Mouse (Mus musculus) retina, embryonic 14.5 days (tissue): ENCODE data around the gene Arl15.

Source experiments
- DNase-seq: peaks from one replicate; pipeline ENCODE4 v3.0.0-alpha.2; 2015; ENCODE audit warnings: low spot score

Gene Arl15

DNA sequence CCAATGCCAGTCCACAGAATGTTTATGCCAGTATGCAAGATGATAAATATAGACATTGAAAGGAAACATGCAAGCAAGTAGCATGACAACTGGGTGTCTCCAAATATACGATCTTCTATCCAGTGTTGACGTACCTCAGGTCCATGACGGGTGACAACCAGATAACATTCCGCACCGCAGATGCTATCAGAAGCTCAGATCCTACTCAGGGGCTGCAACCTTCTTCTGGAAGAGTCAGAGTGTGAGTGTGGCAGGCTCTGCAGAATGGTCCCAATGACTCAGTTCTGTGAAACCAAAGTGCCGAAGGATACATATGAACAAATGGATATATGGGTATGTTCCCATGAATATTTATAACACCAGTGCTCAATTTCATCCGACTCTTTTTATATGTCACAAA, 313.2 kb downstream of the Arl15 start:
- no peak for DNase-seq

DNA sequence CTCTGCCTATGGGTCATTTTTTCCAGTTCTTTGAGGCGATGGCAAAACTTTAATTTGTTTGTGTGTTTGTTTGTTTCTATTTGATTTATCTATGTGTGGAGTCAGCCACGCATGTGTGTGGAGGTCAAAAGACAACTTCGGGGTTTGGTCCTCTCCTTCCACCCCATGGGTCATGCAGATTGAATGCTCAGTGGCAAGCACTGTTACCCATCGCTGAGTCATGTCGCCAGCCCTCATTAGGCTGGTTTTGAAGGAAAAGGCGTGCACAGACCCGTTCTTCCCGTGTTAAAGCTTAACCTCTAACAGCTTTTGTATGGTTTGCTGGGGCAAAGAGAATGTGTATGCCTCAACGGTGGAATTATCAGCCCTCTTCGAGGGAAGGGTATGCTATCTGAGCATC, 315.1 kb downstream of the Arl15 start:
- no peak for DNase-seq

DNA sequence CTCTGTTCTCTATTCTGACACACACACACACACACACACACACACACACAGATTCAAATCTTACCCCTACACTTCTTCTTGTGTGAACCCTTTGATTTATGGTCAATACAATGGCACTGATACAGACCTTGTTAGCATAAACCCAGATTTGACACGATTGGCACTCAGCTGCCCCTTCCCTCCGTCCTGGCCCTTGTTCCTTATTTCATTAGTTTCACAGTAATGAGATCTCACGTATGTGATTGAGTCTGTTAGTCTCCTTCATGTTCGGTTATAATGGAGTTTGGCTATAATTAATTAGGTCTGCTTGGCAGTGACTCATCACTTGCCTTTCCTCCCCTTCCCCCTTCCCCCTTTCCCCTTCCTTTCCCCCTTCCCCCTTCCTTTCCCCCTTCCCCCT, 315.5 kb downstream of the Arl15 start:
- no peak for DNase-seq

GRCm38 (mm10) chr13:114113516-114113915, 319.2 kb downstream of the Arl15 start:
- DNase-seq = no peak

GRCm38 (mm10) chr13:114114586-114114985, 320.3 kb downstream of the Arl15 start:
- no peak for DNase-seq

DNA sequence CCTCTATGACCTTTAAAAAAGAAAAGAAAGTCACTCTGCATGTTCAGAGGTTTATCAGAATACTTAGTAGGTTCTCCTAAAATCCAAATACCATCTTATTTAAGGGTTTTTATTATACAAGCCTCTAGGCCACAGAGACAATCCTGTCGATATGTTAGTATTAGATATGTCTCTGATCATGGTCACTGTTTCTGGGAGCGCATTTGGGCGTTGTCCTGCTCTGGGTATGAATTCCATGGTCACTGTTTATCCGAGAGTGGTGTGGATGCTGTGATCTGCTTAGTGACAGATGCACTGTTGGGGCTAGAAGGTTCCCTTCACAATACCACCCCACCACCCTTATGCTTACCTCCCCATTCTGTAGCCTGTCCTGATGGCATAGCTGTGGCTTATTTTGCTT, 320.8 kb downstream of the Arl15 start:
- DNase-seq = no peak

DNA sequence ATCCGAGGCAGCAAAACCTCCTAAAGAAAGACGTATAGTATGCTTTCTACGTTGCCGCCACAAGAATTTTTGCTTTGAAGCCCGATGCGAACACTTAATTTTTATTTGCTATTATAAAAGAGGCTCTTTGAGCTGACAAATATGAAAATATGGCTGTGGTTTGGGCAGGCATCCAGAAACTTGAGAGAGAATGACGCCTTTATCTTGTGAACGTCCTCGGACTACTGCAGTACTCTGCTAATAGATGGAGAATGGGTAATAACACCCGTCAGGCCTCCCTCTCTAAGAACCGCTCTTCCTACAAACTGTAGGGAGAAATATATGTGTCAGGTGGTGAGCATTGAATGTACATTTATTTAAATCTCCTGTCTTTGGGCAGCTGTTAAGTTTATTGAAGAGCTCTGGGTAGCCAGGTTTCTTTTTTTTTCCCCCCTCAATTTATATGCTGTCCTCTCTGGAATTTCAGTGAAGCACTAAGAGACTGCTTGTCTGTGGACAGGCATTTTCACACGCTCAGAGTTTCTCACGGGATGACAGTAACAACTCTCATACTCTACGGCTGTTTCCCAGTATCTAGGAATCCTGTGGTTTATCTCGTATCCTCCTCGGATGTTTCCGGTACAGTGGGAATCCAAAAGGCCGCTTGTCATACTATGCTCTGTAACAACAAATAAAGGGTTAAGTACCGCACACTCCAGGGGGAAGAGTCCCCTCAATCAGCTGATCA, 324.0 kb downstream of the Arl15 start:
- DNase-seq = no peak

DNA sequence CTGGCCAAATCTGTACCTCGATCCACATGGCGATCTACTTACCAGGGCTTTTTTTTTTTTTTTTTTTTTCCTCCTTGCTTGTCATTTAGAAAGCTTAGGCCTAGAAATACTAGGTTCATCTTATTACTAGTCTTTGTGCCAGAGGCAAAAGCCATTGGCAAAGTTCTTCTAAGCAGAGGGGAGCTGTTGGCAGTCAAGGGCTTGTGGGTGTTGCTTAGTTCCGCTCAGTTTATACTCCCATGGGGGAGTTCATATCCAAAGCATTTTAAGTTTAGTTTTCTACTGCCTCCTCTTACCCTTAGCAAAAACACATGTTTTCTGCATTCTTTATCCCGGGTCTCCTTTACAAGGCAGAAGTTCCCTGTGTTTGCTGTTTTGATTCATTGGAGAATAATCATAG, 325.5 kb downstream of the Arl15 start:
- no peak for DNase-seq

DNA sequence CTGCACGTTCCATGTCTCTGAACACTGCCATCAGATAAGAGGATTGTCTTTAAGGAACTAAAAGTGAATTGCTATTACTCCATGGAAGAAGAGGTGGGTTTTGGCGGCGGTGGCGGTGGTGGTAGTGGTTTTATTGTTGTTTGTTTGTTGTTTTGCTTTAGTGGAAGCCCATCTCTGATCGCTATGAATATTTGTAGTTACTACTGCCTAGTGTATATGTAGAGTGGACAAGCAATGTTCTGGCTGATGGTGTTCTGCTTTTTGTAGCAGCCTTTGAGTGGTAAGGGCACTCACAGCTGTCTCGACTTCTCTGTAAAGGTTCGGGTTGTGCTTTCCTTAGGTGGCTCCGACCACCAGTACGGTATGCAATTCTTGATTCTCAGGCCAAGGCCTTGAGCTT, 327.3 kb downstream of the Arl15 start:
- DNase-seq = no peak

DNA sequence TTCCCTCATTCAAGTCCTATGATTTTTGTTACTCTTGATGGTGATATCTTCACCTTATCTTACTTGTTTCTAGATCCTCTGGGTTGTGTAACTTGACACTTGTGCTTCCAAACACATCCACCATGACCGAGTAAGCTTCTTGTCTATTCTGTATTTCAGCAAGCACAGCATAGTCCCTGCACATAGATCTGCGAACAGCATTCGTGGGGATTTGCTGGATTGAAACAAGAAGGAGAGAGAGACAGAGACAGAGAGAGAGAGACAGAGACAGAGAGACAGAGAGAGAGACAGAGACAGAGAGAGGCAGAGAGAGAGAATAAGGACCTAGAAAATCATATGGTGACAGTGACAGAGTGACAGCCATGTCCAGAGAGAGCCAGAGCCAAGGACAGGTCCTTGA, 329.1 kb downstream of the Arl15 start:
- no peak for DNase-seq

DNA sequence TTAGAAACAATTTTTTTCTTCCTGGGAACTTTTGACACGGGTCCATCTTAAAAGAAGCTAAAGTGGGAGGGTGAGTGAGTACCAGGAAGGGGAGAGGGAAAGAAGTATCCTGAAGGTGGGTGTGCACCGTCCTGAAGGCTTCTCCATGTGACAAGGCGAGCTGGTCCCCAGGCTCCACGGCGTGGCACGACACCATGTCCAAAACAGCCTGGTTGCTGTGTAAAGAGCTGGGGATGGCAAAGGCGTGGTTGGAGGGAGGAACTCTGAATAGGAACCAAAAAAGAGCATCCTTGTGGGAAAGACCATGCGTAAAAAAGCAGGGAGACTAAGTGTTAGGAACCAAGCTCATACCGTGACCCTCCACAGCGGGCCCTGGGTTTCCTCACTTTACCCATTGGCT, 330.1 kb downstream of the Arl15 start:
- no peak for DNase-seq

DNA sequence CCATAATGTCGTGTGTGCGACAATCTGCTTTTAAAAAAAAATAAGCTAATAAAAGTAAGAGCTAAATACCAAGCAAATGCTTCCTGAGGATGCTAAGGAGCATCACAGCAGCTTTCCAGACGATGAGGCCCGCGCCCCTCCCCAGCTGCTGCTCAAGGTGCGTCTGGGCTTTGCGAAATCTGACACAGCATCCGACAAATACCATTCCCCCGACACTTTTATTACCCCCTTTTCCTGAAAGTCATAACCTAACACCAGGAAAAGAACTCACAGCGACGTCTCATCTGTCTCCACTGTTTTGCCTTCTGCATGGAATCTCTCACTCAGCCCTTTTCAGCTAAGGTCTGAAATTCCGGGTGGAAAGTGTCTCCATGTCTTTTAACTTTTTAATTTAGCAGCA, 330.7 kb downstream of the Arl15 start:
- no peak for DNase-seq

GRCm38 (mm10) chr13:114128366-114128765, 334.1 kb downstream of the Arl15 start:
- no peak for DNase-seq

GRCm38 (mm10) chr13:114129986-114130385, 335.7 kb downstream of the Arl15 start:
- no peak for DNase-seq

DNA sequence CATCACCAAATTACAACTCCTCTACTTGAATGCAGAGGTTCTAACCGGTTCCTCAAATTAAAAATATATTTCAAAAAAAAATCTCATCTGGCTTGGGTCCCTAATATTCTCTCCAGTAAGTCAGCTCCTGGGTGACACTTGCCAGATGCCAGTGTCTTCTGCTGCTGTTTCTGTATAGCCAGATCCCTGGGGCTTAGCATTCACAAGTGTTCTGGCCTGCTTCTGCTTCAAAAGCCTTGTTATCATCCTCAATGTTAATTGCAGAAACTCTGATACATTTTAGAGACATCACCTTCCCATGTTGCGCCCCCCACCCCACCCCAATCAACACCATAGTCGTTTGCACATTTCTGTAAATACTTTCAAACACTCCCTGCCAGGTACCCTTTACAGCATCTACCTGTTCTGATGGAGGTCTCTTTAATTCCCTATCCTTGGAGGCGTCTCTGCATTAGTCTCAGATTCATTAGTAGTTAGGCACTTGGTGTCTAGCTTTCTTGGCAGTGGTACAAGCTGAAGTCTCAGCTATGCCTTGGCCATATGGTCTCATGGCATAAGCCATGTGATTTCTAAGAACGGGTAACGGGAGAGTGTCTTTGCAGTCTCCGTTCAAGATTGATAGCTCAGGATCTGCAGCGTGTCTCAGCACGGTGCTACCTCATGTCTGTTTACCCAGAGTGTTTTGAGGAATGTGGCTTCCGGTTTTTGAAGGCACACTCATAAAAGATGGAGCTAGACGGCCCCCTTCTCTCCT, 336.4 kb downstream of the Arl15 start:
- DNase-seq = no peak

GRCm38 (mm10) chr13:114138921-114139320, 344.6 kb downstream of the Arl15 start:
- no peak for DNase-seq

DNA sequence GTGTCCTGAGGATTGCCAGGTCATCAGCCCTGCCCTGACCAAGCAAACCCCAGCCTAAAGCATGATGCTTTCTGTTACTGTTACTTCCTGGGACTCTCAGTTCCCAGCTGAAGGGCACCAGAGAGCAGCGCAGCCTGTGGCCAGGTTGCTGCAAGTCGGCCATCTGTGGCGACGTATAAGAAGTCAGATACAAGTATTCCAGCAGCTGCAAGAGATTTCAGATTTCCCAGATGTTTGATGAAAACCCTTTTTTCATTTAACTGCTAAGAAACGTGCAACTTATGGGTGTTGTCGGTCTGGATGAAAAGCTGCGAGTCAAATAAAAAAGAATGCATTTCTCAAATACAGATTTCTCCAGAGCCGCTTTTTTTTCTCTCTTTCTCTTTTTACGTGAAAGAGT, 345.3 kb downstream of the Arl15 start:
- DNase-seq = no peak

DNA sequence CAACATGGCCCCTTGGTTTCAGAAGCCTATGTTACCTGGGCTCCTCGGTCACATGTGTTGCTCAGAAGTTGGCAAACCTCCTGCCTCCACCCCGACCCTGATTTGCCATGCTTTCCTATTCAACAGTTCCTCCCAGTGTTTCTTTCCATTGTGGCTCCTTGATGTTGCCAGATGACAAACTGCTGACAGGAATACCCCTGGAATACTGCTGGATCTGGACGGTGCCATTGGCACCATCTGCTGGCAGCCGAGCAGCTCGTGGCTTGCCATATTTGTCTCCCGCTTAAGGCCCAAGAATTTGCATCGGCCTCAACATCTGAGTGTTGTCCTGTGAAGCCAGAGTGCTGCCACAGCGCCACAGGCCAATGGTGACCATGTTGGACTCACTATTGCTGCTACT, 348.5 kb downstream of the Arl15 start:
- no peak for DNase-seq

GRCm38 (mm10) chr13:114143247-114143646, 348.9 kb downstream of the Arl15 start:
- DNase-seq = no peak

DNA sequence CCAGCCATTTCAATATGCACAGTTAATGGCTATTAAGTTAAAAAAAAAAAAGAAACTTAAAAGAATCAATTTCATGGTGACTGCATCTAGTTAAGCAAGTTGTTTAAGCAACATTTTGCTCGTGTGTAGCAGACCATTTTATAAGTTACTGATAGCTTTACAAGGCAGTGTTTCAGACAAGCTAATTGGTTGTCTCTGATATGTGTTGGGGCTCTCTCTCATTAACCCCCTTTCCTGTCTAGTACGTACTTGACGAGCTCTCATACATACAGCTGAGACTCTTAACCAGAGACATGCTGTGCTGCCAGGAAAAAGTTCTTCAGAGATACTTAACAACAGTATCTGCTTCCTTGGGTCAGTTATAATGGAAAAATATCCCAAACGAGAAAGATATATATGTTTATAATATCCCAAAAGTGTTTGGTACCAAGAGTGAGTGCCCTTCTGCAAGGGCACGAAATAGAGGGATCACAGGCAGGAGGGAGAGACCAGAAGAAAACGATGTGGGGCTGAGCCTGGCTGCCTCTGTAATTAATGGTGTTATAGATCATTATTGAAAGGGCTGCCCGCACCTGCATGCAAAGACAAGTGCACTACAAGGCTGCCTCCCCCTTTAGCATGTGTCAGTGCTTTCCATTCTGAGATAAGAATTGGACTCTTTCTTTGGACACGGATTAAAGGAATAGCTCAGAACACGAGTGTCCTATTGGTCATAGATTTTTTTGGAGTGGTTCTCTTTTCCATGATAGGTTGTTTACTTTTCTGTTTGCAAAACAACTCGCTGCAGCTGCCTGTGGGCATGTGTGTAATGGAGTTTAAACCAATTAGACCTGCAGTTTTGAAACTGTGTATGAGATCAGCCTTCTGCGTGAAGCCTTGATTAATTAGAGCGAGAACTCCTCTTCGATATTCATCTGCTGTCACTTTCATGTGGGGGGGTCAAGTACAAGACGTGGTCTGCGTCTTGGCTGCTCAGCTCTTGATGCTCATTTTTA, 350.0 kb downstream of the Arl15 start:
- DNase-seq = no peak

GRCm38 (mm10) chr13:114145249-114145648, 350.9 kb downstream of the Arl15 start:
- DNase-seq = peak; percentile 63

DNA sequence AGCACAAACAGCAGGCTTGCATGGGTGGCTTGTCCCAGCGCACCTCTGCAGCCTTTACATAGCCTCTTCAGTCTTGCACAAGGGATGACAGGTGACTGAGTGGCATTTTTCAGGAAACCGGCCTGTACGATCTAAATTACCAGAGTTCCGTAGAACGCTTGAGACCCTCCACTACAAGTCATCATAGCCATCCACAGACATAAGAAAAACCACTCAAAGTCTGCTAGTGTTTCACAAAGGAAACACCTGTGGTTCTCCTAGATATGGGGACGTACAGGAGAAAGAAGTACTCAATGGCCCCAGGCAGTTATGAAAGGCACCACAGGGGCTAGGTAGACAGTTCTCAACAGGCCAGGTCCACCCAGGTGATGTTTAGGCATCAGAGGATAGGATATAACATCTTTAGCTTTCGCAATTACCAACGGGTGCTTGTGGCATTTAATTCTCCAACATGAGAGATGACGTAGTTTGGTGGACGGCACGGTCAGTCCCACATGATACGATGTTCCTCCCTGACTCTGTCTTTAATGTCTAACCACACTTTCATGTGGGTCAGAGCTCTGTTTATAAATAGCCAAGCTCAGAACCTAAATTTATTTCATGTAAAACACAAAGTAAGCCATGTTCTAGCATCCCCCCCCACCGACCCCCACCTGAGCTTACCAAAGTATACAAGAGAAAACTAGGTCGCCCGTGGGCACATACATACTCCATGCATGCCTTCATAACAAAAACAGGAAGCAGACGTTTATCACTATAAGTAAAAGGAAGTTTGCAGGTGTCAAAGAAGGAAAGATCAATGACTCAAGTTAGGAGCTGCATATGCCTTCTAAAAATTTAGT, 356.8 kb downstream of the Arl15 start:
- DNase-seq = no peak
